Mouse (Mus musculus): ENCODE measurements around the gene Clca1. TPM values are rescaled to one million over a fixed set of nuclear protein-coding genes. Genes with fewer than 3 reads are reported as not detected.

The Clca1 gene
- total and polyA plus RNA-seq, 3 experiments = not detected

GRCm38 (mm10) chr3:145028036-145028435 is 4.5 kb downstream of the Clca1 start:
- Histone ChIP-seq H3K79me2 (ENCODE audit: control insufficient read depth, insufficient read depth, low read length, poor library complexity) (no peaks in the 10 kb centered on the region), H3K4me1 (ENCODE audit: control insufficient read depth in 1 of 2, insufficient read depth in 2 of 2, low read length in 2 of 2) (no peaks in the 10 kb centered on the region)
- no peak for DNase-seq (ENCODE audit: low read depth, low spot score)

DNA sequence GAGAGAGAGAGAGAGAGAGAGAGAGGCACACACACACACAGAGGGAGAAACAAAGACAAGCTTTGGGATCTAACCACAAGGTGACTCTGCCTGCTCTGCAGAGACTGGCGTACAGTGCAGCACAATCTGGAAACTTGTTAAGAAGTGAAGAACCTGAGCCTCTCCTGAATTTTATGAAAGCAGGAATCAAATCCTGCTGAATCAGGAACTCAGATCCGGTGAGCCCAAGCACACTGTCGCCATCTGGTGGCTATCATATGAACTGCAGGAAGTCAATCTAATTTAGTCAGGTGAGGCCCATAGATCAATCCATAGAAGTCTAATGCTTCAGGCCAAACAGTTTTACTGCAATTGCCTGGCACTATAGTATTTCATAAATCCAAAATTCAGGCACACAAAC is 5.8 kb downstream of the Clca1 start:
- no peaks in the 10 kb centered on the region for H3K9me3 ChIP-seq (replicated peaks; ENCODE audit: insufficient read depth, low read length)
- no peak overlapping the region for H3K9ac ChIP-seq (ENCODE audit: control insufficient read depth, low read depth, low read length, poor library complexity, severe bottlenecking)
- H3K27ac ChIP-seq (ENCODE audit: control insufficient read depth, low read depth, low read length) = no peak overlapping the region
- DNase-seq (ENCODE audit: low read depth, low spot score) = peak; percentile 69
- no peak overlapping the region for H3K4me3 ChIP-seq (ENCODE audit: control insufficient read depth in 1 of 2, insufficient read depth in 1 of 2, low read depth in 2 of 2, low read length in 2 of 2)
- no peaks in the 10 kb centered on the region for H3K79me2 ChIP-seq (ENCODE audit: control insufficient read depth, insufficient read depth, low read length, poor library complexity)
- H3K36me3 ChIP-seq (ENCODE audit: control insufficient read depth in 1 of 2, insufficient read depth in 2 of 2, low read length in 2 of 2) = no peaks in the 10 kb centered on the region
- H3K4me1 ChIP-seq (ENCODE audit: control insufficient read depth in 1 of 2, insufficient read depth in 2 of 2, low read length in 2 of 2) = no peaks in the 10 kb centered on the region
- peaks cover 2% of the 10 kb centered on the region in 2 experiments; a peak in 2 of 4 replicates for H3K27me3 ChIP-seq (ENCODE audit: control insufficient read depth in 1 of 2, insufficient read depth in 2 of 2, low read length in 2 of 2)
- TF ChIP-seq ELF1 (IDR thresholded peaks at IDR 0.05; ENCODE audit: low read depth, low read length) (peak; percentile 40; the same call in 1 of the 2 replicates), ZC3H11A (IDR thresholded peaks at IDR 0.05; ENCODE audit: low read depth, low read length) (peak; percentile 90), MAFK (IDR thresholded peaks at IDR 0.05; ENCODE audit: borderline replicate concordance, low read depth, low read length) (peak; percentile 94), GATA1 (IDR thresholded peaks at IDR 0.05; ENCODE audit: low read depth, low read length) (no peak), KAT2A (conservative IDR thresholded peaks at IDR 0.05; ENCODE audit: low read depth, low read length) (no peak), JUND (IDR thresholded peaks at IDR 0.05; ENCODE audit: low read depth, low read length) (no peak), BHLHE40 (IDR thresholded peaks at IDR 0.05; ENCODE audit: borderline replicate concordance, low read depth, low read length) (peak; percentile 47; the same call in 1 of the 2 replicates), SMC3 (IDR thresholded peaks at IDR 0.05; ENCODE audit: low read depth, low read length) (peak; percentile 98), RAD21 (IDR thresholded peaks at IDR 0.05; ENCODE audit: low read depth, low read length) (peak; percentile 88), CTCF (IDR thresholded peaks at IDR 0.05 in 2 of 3, conservative IDR thresholded peaks at IDR 0.05 in 1 of 3; ENCODE audit: control insufficient read depth in 1 of 3, insufficient read depth in 1 of 3, low read depth in 2 of 3, low read length in 3 of 3, poor library complexity in 1 of 3, severe bottlenecking in 1 of 3) (peak; percentile 84 to 96 (median 94))

More at GRCm38 (mm10) chr3:145028036-145028435, 4.5 kb downstream of the Clca1 start:
- Histone ChIP-seq H3K4me3 (ENCODE audit: control insufficient read depth in 1 of 2, insufficient read depth in 1 of 2, low read depth in 2 of 2, low read length in 2 of 2) (no peak overlapping the region), H3K9ac (ENCODE audit: control insufficient read depth, low read depth, low read length, poor library complexity, severe bottlenecking) (no peak overlapping the region), H3K27ac (ENCODE audit: control insufficient read depth, low read depth, low read length) (no peak overlapping the region), H3K36me3 (ENCODE audit: control insufficient read depth in 1 of 2, insufficient read depth in 2 of 2, low read length in 2 of 2) (no peaks in the 10 kb centered on the region), H3K9me3 (replicated peaks; ENCODE audit: insufficient read depth, low read length) (no peaks in the 10 kb centered on the region), H3K27me3 (ENCODE audit: control insufficient read depth in 1 of 2, insufficient read depth in 2 of 2, low read length in 2 of 2) (peaks cover 2% of the 10 kb centered on the region in 2 experiments; a peak in 2 of 4 replicates)
- no peak for TF ChIP-seq ETS1 (IDR thresholded peaks at IDR 0.05; ENCODE audit: low read depth, low read length)
- TF ChIP-seq USF2 (IDR thresholded peaks at IDR 0.05; ENCODE audit: borderline replicate concordance in 1 of 2, insufficient read depth in 1 of 2, low read depth in 1 of 2, low read length in 2 of 2) = no peak
- TF ChIP-seq POLR2AphosphoS2 (IDR thresholded peaks at IDR 0.05; ENCODE audit: low read length) = no peak
- TF ChIP-seq POLR2AphosphoS5 (IDR thresholded peaks at IDR 0.05; ENCODE audit: borderline replicate concordance, low read depth, low read length) = no peak
- TF ChIP-seq TBP (IDR thresholded peaks at IDR 0.05; ENCODE audit: low read depth, low read length) = no peak
- TF ChIP-seq ZNF384 (IDR thresholded peaks at IDR 0.05; ENCODE audit: low read depth, low read length) = no peak
- no peak for TF ChIP-seq UBTF (IDR thresholded peaks at IDR 0.05; ENCODE audit: borderline replicate concordance, insufficient read depth, low read depth, low read length)
- TF ChIP-seq SMC3 (IDR thresholded peaks at IDR 0.05; ENCODE audit: low read depth, low read length) = no peak
- no peak for TF ChIP-seq ELF1 (IDR thresholded peaks at IDR 0.05; ENCODE audit: low read depth, low read length)
- no peak for TF ChIP-seq ZKSCAN1 (IDR thresholded peaks at IDR 0.05; ENCODE audit: low read depth, low read length)
- TF ChIP-seq MYC (IDR thresholded peaks at IDR 0.05; ENCODE audit: low read depth, low read length) = no peak
- no peak for TF ChIP-seq JUND (IDR thresholded peaks at IDR 0.05; ENCODE audit: low read depth, low read length)
- TF ChIP-seq RCOR1 (IDR thresholded peaks at IDR 0.05; ENCODE audit: low read depth, low read length) = no peak
- no peak for TF ChIP-seq NRF1 (IDR thresholded peaks at IDR 0.05; ENCODE audit: insufficient read depth, low read depth, low read length, poor library complexity, severe bottlenecking)
- no peak for TF ChIP-seq CHD1 (IDR thresholded peaks at IDR 0.05; ENCODE audit: low read depth, low read length)

Measured in MEL (cell line).